Mouse (Mus musculus) G1E (cell line): ENCODE measurements around the gene Tbc1d8.

ENCODE experiments used
- CTCF ChIP-seq: IDR thresholded peaks from 2 replicates; pipeline ENCODE4 v1.5.1; 2012; ENCODE audit warnings: low read depth, low read length, inconsistent platforms, mixed read lengths
- GATA1 ChIP-seq: IDR thresholded peaks from 2 replicates; pipeline ENCODE4 v1.6.1; 2012; ENCODE audit warnings: borderline replicate concordance, low read length, inconsistent platforms, mixed read lengths
- GATA2 ChIP-seq: IDR thresholded peaks from 2 replicates; pipeline ENCODE4 v1.6.1; 2012; ENCODE audit warnings: low read depth, low read length, inconsistent platforms, borderline replicate concordance
- POLR2AphosphoS5 ChIP-seq: IDR thresholded peaks from 2 replicates; pipeline ENCODE4 v1.6.1; 2012; ENCODE audit warnings: low read depth, low read length, inconsistent platforms; ENCODE audit not compliant: insufficient replicate concordance

DNA sequence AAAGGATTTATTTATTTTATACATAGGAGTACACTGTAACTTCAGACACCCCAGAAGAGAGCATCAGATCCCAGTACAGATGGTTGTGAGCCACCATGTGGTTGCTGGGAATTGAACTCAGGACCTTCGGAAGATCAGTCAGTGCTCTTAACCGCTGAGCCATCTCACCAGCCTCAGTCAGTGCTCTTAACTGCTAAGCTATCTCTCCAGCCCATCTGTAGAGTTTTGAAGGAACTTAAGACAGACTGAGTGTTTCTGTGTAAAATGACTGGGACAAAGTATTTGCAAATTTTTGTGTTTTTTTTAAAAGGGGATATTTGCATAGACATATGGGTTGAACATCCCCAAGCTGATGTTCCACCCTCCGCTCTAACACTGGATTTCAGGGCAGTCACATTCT is 78.4 kb downstream of the Tbc1d8 start:
- no peak for TF ChIP-seq CTCF
- TF ChIP-seq POLR2AphosphoS5, result no peak
- TF ChIP-seq GATA1, result no peak
- TF ChIP-seq GATA2, result no peak
